Mouse (Mus musculus): ENCODE data around the gene 1700061G19Rik. TPM values are rescaled to one million over a fixed set of nuclear protein-coding genes. Genes with fewer than 3 reads are reported as not detected.
A peak's percentile ranks its signal among the peaks of the same experiment; 100 is the strongest.

1700061G19Rik gene
- total RNA-seq, 1 experiment: 17.3 TPM

DNA sequence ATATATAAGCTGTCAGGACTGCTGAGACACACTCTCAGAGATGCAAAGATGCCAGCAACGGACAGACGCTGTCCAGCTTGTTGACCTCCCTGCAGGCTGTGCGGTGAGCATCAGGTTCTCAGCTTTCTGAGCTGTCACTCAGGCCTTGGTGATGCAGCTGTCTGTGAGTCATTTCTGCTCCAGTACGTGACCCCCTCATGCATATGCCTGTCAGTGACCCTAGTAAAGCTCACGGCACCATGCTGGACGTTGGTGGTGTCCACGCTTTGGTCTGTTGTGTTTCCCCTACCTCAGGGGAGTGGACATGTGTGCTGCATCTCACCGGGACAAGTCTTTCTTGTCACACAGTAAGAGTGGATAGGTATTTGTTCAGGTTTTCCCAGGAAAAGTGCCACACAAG lies 3.5 kb upstream of the 1700061G19Rik start:
- no peak for DNase-seq (ENCODE audit: low read depth, low spot score)
- H3K27ac ChIP-seq (ENCODE audit: insufficient read depth, low read depth, low read length, poor library complexity, severe bottlenecking): no peak overlapping the region
- in situ Hi-C loops (cut with MboI; ENCODE audit: low sequenced_read_pairs in 2 of 2, unreplicated experiment in 2 of 2): no loop called here
- H3K9me3 ChIP-seq (ENCODE audit: control insufficient read depth, insufficient read depth, low read depth, low read length): no peaks in the 10 kb centered on the region
- TF ChIP-seq CHD2 (IDR thresholded peaks at IDR 0.05; ENCODE audit: low read depth, low read length) (no peak), ZNF384 (IDR thresholded peaks at IDR 0.05; ENCODE audit: low read depth, low read length) (no peak), MAFK (IDR thresholded peaks at IDR 0.05; ENCODE audit: insufficient read depth, low read depth, low read length) (no peak), ZC3H11A (IDR thresholded peaks at IDR 0.05; ENCODE audit: borderline replicate concordance, low read depth, low read length) (no peak), HCFC1 (IDR thresholded peaks at IDR 0.05; ENCODE audit: borderline replicate concordance, insufficient read depth, low read length) (no peak)
- peaks cover 15 to 31% of the 10 kb centered on the region in 2 experiments for H3K4me1 ChIP-seq (ENCODE audit: control insufficient read depth in 2 of 2, insufficient read depth in 2 of 2, low read length in 2 of 2, poor library complexity in 1 of 2)
- H3K4me3 ChIP-seq (ENCODE audit: insufficient read depth in 1 of 2, low read depth in 1 of 2, low read length in 2 of 2, poor library complexity in 1 of 2, severe bottlenecking in 1 of 2): no peak overlapping the region
- no peak overlapping the region for H3K9ac ChIP-seq (ENCODE audit: insufficient read depth, low read depth, low read length, poor library complexity, severe bottlenecking)
- H3K36me3 ChIP-seq (ENCODE audit: control insufficient read depth, insufficient read depth, low read length, poor library complexity, severe bottlenecking): no peaks in the 10 kb centered on the region

- TF ChIP-seq ZC3H11A (IDR thresholded peaks at IDR 0.05; ENCODE audit: borderline replicate concordance, low read depth, low read length): no peak
- no peak for TF ChIP-seq HCFC1 (IDR thresholded peaks at IDR 0.05; ENCODE audit: borderline replicate concordance, insufficient read depth, low read length)
- TF ChIP-seq ZNF384 (IDR thresholded peaks at IDR 0.05; ENCODE audit: low read depth, low read length): no peak
- no peak for TF ChIP-seq CHD2 (IDR thresholded peaks at IDR 0.05; ENCODE audit: low read depth, low read length)
- no peak for TF ChIP-seq MAFK (IDR thresholded peaks at IDR 0.05; ENCODE audit: insufficient read depth, low read depth, low read length)
- Histone ChIP-seq H3K27ac (ENCODE audit: insufficient read depth, low read depth, low read length, poor library complexity, severe bottlenecking) (no peak overlapping the region), H3K9ac (ENCODE audit: insufficient read depth, low read depth, low read length, poor library complexity, severe bottlenecking) (no peak overlapping the region), H3K4me3 (ENCODE audit: insufficient read depth in 1 of 2, low read depth in 1 of 2, low read length in 2 of 2, poor library complexity in 1 of 2, severe bottlenecking in 1 of 2) (no peak overlapping the region), H3K36me3 (ENCODE audit: control insufficient read depth, insufficient read depth, low read length, poor library complexity, severe bottlenecking) (no peaks in the 10 kb centered on the region), H3K4me1 (ENCODE audit: control insufficient read depth in 2 of 2, insufficient read depth in 2 of 2, low read length in 2 of 2, poor library complexity in 1 of 2) (peaks cover 15 to 35% of the 10 kb centered on the region in 2 experiments), H3K9me3 (ENCODE audit: control insufficient read depth, insufficient read depth, low read depth, low read length) (no peaks in the 10 kb centered on the region)
- in situ Hi-C loops (cut with MboI; ENCODE audit: low sequenced_read_pairs in 2 of 2, unreplicated experiment in 2 of 2): no loop called here
- DNase-seq (ENCODE audit: low read depth, low spot score): no peak
Measured at GRCm38 (mm10) chr17:56872512-56872911, 2.8 kb upstream of the 1700061G19Rik start.

GRCm38 (mm10) chr17:56874237-56874636 lies 1.0 kb upstream of the 1700061G19Rik start, which contains the start of gene Acsbg2:
TSS of gene Acsbg2 (minus strand) at chr17:56874447.
- Histone ChIP-seq H3K36me3 (ENCODE audit: control insufficient read depth, insufficient read depth, low read length, poor library complexity, severe bottlenecking) (no peaks in the 10 kb centered on the region), H3K4me3 (ENCODE audit: insufficient read depth in 1 of 2, low read depth in 1 of 2, low read length in 2 of 2, poor library complexity in 1 of 2, severe bottlenecking in 1 of 2) (no peak within 1 kb of the TSS), H3K4me1 (ENCODE audit: control insufficient read depth in 2 of 2, insufficient read depth in 2 of 2, low read length in 2 of 2, poor library complexity in 1 of 2) (peaks cover 15 to 31% of the 10 kb centered on the region in 2 experiments), H3K9me3 (ENCODE audit: control insufficient read depth, insufficient read depth, low read depth, low read length) (no peaks in the 10 kb centered on the region), H3K9ac (ENCODE audit: insufficient read depth, low read depth, low read length, poor library complexity, severe bottlenecking) (no peak within 1 kb of the TSS), H3K27ac (ENCODE audit: insufficient read depth, low read depth, low read length, poor library complexity, severe bottlenecking) (peak within 1 kb of the TSS; percentile 7; the same call in 1 of the 2 replicates)
- no peak for DNase-seq (ENCODE audit: low read depth, low spot score)
- in situ Hi-C loops (cut with MboI; ENCODE audit: low sequenced_read_pairs in 2 of 2, unreplicated experiment in 2 of 2): no loop called here
- TF ChIP-seq CHD2 (IDR thresholded peaks at IDR 0.05; ENCODE audit: low read depth, low read length): no peak
- TF ChIP-seq MAFK (IDR thresholded peaks at IDR 0.05; ENCODE audit: insufficient read depth, low read depth, low read length): no peak
- TF ChIP-seq HCFC1 (IDR thresholded peaks at IDR 0.05; ENCODE audit: borderline replicate concordance, insufficient read depth, low read length): no peak
- TF ChIP-seq ZNF384 (IDR thresholded peaks at IDR 0.05; ENCODE audit: low read depth, low read length): no peak
- no peak for TF ChIP-seq ZC3H11A (IDR thresholded peaks at IDR 0.05; ENCODE audit: borderline replicate concordance, low read depth, low read length)

DNA sequence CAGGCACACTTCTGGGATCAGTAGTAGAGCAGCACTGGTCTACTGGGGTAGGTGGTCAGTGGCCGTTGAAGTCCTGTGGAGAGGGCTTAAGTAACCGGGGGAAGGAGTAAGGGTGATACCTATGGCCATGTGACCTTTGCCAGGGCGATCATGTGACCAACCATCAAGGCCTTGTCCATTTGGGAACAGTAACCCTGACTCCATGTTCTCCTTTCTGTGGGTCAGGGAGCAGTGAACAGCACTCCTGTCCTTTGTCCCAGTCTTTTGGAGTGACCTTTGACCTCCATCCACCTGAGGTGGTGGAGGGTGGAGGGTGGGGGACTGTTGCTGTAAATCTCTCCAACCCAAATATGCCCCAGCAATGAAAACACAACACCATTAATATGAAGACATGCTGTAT lies 1.2 kb downstream of the 1700061G19Rik start:
- peak overlapping the region; percentile 21; the same call in 1 of the 2 replicates for H3K9ac ChIP-seq (ENCODE audit: insufficient read depth, low read depth, low read length, poor library complexity, severe bottlenecking)
- H3K4me1 ChIP-seq (ENCODE audit: control insufficient read depth in 2 of 2, insufficient read depth in 2 of 2, low read length in 2 of 2, poor library complexity in 1 of 2): peaks cover 13 to 32% of the 10 kb centered on the region in 2 experiments; a peak in 3 of 4 replicates
- H3K27ac ChIP-seq (ENCODE audit: insufficient read depth, low read depth, low read length, poor library complexity, severe bottlenecking): peak overlapping the region; percentile 32
- no peaks in the 10 kb centered on the region for H3K36me3 ChIP-seq (ENCODE audit: control insufficient read depth, insufficient read depth, low read length, poor library complexity, severe bottlenecking)
- no peak for DNase-seq (ENCODE audit: low read depth, low spot score)
- H3K4me3 ChIP-seq (ENCODE audit: insufficient read depth in 1 of 2, low read depth in 1 of 2, low read length in 2 of 2, poor library complexity in 1 of 2, severe bottlenecking in 1 of 2): no peak overlapping the region
- H3K9me3 ChIP-seq (ENCODE audit: control insufficient read depth, insufficient read depth, low read depth, low read length): no peaks in the 10 kb centered on the region
- in situ Hi-C loops (cut with MboI; ENCODE audit: low sequenced_read_pairs in 2 of 2, unreplicated experiment in 2 of 2): no loop called here
- TF ChIP-seq MAFK (IDR thresholded peaks at IDR 0.05; ENCODE audit: insufficient read depth, low read depth, low read length): no peak
- TF ChIP-seq CHD2 (IDR thresholded peaks at IDR 0.05; ENCODE audit: low read depth, low read length): no peak
- TF ChIP-seq ZC3H11A (IDR thresholded peaks at IDR 0.05; ENCODE audit: borderline replicate concordance, low read depth, low read length): no peak
- TF ChIP-seq HCFC1 (IDR thresholded peaks at IDR 0.05; ENCODE audit: borderline replicate concordance, insufficient read depth, low read length): no peak
- no peak for TF ChIP-seq ZNF384 (IDR thresholded peaks at IDR 0.05; ENCODE audit: low read depth, low read length)
